Comparison of ENCODE assay signal across 10 mouse cellular contexts in genomic region chr6:112924606-112925141, GRCm38 (mm10). TPM values are rescaled to one million over a fixed set of nuclear protein-coding genes. Genes with fewer than 3 reads are reported as not detected.
DNase-seq lines count a peak whose midpoint lies in the region; ATAC-seq lines count a peak whose summit lies in the region.
"Had no signal": no experiment of that assay in that cellular context is flagged by ENCODE, and none has a peak within 500 bp of the region (broad histone marks: within the 10 kb centered on the region; RNA-seq: fewer than 3 reads in every experiment).

No protein-coding gene starts in this region.

- no peak overlapping the region for H3K4me3 ChIP-seq in heart, embryonic 16.5 days (ENCODE audit: low read length)
- no peak overlapping the region for H3K4me3 ChIP-seq in heart, embryonic 12.5 days
- H3K4me3 ChIP-seq in midbrain, embryonic 15.5 days: no peak overlapping the region
- H3K4me3 ChIP-seq: heart, embryonic 10.5 days had no signal

- no peaks in the 10 kb centered on the region for H3K36me3 ChIP-seq in heart, embryonic 16.5 days (ENCODE audit: control insufficient read depth, insufficient read depth)
- no peaks in the 10 kb centered on the region for H3K36me3 ChIP-seq in heart, embryonic 12.5 days
- H3K36me3 ChIP-seq in midbrain, embryonic 15.5 days (replicated peaks): peaks cover 3% of the 10 kb centered on the region; the same call in 1 of the 2 replicates
- H3K36me3 ChIP-seq: heart, embryonic 10.5 days had no signal

- H3K4me2 ChIP-seq in heart, embryonic 16.5 days (ENCODE audit: low read depth, low read length): no peak overlapping the region
- H3K4me2 ChIP-seq in heart, embryonic 12.5 days: no peak overlapping the region
- H3K4me2 ChIP-seq in midbrain, embryonic 15.5 days: no peak overlapping the region

- DNase-seq in adipocyte (ENCODE audit: low spot score): peak; percentile 42
- DNase-seq in fibroblast of lung, adult 2 months (ENCODE audit: low read depth): peak; percentile 93
- DNase-seq in embryo, embryonic 10 days (ENCODE audit: low spot score): no peak
- DNase-seq: lung, postnatal 36 days had no signal

- H3K9ac ChIP-seq in heart, embryonic 16.5 days (ENCODE audit: low read length): no peak overlapping the region
- no peak overlapping the region for H3K9ac ChIP-seq in heart, embryonic 12.5 days
- H3K9ac ChIP-seq in midbrain, embryonic 15.5 days: no peak overlapping the region

- no peaks in the 10 kb centered on the region for H3K27me3 ChIP-seq in heart, embryonic 16.5 days (ENCODE audit: control insufficient read depth, insufficient read depth, low read length)
- peaks cover 5% of the 10 kb centered on the region; the same call in 1 of the 2 replicates for H3K27me3 ChIP-seq in heart, embryonic 12.5 days (replicated peaks)
- H3K27me3 ChIP-seq in midbrain, embryonic 15.5 days (replicated peaks): no peaks in the 10 kb centered on the region

- H3K27ac ChIP-seq in heart, embryonic 16.5 days (ENCODE audit: low read length): peak overlapping the region; percentile 46; the same call in 1 of the 2 replicates
- no peak overlapping the region for H3K27ac ChIP-seq in heart, embryonic 12.5 days (ENCODE audit: poor library complexity, severe bottlenecking)
- H3K27ac ChIP-seq in midbrain, embryonic 15.5 days: peak overlapping the region; percentile 30
- H3K27ac ChIP-seq: heart, embryonic 10.5 days; kidney, postnatal 0 days had no signal

- no peaks in the 10 kb centered on the region for H3K4me1 ChIP-seq in heart, embryonic 16.5 days (ENCODE audit: control insufficient read depth, insufficient read depth, low read length)
- H3K4me1 ChIP-seq in heart, embryonic 12.5 days (replicated peaks): peaks cover 4% of the 10 kb centered on the region; the same call in 1 of the 2 replicates
- peaks cover 74% of the 10 kb centered on the region for H3K4me1 ChIP-seq in midbrain, embryonic 15.5 days

- ATAC-seq in heart, embryonic 16.5 days (replicated peaks; ENCODE audit: extremely low read depth, insufficient read depth, low FRiP score): no peak
- ATAC-seq in heart, embryonic 12.5 days (ENCODE audit: insufficient number of reproducible peaks, low FRiP score): no peak
- no peak for ATAC-seq in midbrain, embryonic 15.5 days (replicated peaks)
- ATAC-seq in megakaryocyte progenitor cell, adult 5-6 weeks (replicated peaks; ENCODE audit: poor library complexity): no peak

- 63% methylated on average over 13 of the region's 13 CpGs for WGBS in heart, embryonic 16.5 days
- WGBS in heart, embryonic 12.5 days: 73% methylated on average over 13 of the region's 13 CpGs
- 74% methylated on average over 13 of the region's 13 CpGs for WGBS in midbrain, embryonic 15.5 days

- H3K9me3 ChIP-seq in heart, embryonic 16.5 days (replicated peaks; ENCODE audit: control insufficient read depth, low read length): no peaks in the 10 kb centered on the region
- H3K9me3 ChIP-seq in heart, embryonic 12.5 days (replicated peaks): no peaks in the 10 kb centered on the region; the same call in 1 of the 2 replicates
- H3K9me3 ChIP-seq in midbrain, embryonic 15.5 days: no peaks in the 10 kb centered on the region
- H3K9me3 ChIP-seq: heart, embryonic 10.5 days had no signal

RNA-seq across cellular contexts. Expression of gene Srgap3, which starts 22.4 kb away (rescaled TPM):
- 1.0 and 1.1 TPM in 2 replicates for polyA plus RNA-seq in heart, embryonic 16.5 days (2015; fragmentation: Nextera tagmentation; extraction: Ambion mirVana)
- polyA plus RNA-seq in heart, embryonic 12.5 days (2016; fragmentation: Nextera tagmentation; extraction: Ambion mirVana): 0.63 and 1.2 TPM in 2 replicates
- polyA plus RNA-seq in midbrain, embryonic 15.5 days (2015; fragmentation: Nextera tagmentation; extraction: Ambion mirVana): 39.7 and 44.6 TPM in 2 replicates
- total RNA-seq in megakaryocyte progenitor cell, adult 5-6 weeks (2015): 2.0 and 2.5 TPM in 2 replicates
- 0.79 and 1.9 TPM in 2 replicates for total RNA-seq in megakaryocyte progenitor cell, adult 5-6 weeks (2017)

Comparison
In these comparisons a context has a peak if more than half of its experiments do, and no peak if none do; other contexts are left out.
1. RNA of gene Srgap3, which starts 22.4 kb away (polyA plus RNA-seq): 39.7 to 44.6 TPM in midbrain, embryonic 15.5 days; 0.63 to 1.2 TPM in heart, embryonic 12.5 days and 1.0 to 1.1 TPM in heart, embryonic 16.5 days; every median in the first group is over 10 times any median in the second.